Mouse (Mus musculus) intestine, embryonic 16.5 days (tissue): ENCODE data around the gene Ranbp3. TPM values are rescaled to one million over a fixed set of nuclear protein-coding genes. Genes with fewer than 3 reads are reported as not detected.

Experiments
- ATAC-seq: fragments of 200-750 bp; cut with Nextera tagmentation; 2 replicates; pipeline ENCODE4 v1.8.0; 2017; ENCODE audit warnings: moderate TSS enrichment, moderate library complexity
- H3K27ac ChIP-seq: fragments of 300-500 bp; sonication (generic); 2 replicates; pipeline ENCODE4 v1.5.1; 2014; ENCODE audit warnings: mild to moderate bottlenecking, low read length
- H3K27me3 ChIP-seq: fragments of 300-500 bp; sonication (generic); replicated peaks from 2 replicates; pipeline ENCODE4 v1.6.1; 2014; ENCODE audit warnings: low read length, control low read depth, mixed read lengths; ENCODE audit not compliant: control insufficient read depth, insufficient read depth
- H3K36me3 ChIP-seq: fragments of 300-500 bp; sonication (generic); 2 replicates; pipeline ENCODE4 v1.6.1; 2014; ENCODE audit warnings: low read length, control low read depth; ENCODE audit not compliant: control insufficient read depth, insufficient read depth
- H3K4me1 ChIP-seq: fragments of 300-500 bp; sonication (generic); 2 replicates; pipeline ENCODE4 v1.6.1; 2014; ENCODE audit warnings: low read length, control low read depth, mixed read lengths; ENCODE audit not compliant: control insufficient read depth, insufficient read depth
- H3K4me2 ChIP-seq: fragments of 300-500 bp; sonication (generic); 2 replicates; pipeline ENCODE4 v1.6.1; 2014; ENCODE audit warnings: low read depth, low read length, control low read depth
- H3K4me3 ChIP-seq: fragments of 300-500 bp; sonication (generic); 2 replicates; pipeline ENCODE4 v1.5.1; 2014; ENCODE audit warnings: mild to moderate bottlenecking, low read length
- H3K9ac ChIP-seq: fragments of 300-500 bp; sonication (generic); 2 replicates; pipeline ENCODE4 v1.6.1; 2014; ENCODE audit warnings: low read depth, low read length
- H3K9me3 ChIP-seq: fragments of 300-500 bp; sonication (generic); 2 replicates; pipeline ENCODE4 v1.6.1; 2016; ENCODE audit warnings: low read length, control low read depth; ENCODE audit not compliant: control insufficient read depth
- WGBS: fragments of 180-500 bp; shearing (Covaris S2); extraction: QIAGEN DNeasy Blood & Tissue Kit; methylation state at CpG from one replicate; pipeline ENCODE4 v1.1.7; 2014; 5-methylcytosine and 5-hydroxymethylcytosine counted together
- polyA plus RNA-seq: library from polyadenylated mRNA; unstranded; fragments of >200 nt; fragmentation: Nextera tagmentation; extraction: Ambion mirVana; gene quantifications from 2 replicates; pipeline ENCODE4 v1.2.1, GENCODE M21; 2015

Ranbp3 gene
- polyA plus RNA-seq, 1 experiment from 2014 or later: 72.8 TPM

DNA sequence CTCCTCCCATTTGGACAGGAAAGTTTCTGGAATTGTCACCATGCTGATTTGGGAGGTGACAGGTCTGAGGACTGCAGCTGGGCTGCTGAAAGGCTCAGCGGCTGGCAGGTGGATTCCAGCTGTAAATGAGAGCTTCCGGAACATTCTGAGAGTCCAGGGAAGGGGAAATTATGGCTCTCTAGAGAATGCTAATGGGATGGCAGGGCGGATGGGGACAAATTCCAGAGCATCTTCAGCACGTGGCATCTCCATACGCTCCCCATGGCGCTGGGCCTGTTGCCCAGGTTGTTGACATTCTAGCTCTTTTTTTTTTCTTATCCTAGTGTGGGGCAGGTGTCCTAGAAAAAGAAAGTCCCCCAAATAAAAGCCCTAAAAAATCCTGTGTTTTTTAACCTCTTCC lies 56.1 kb downstream of the Ranbp3 start:
- Histone ChIP-seq H3K27ac (no peak overlapping the region), H3K4me2 (no peak overlapping the region), H3K4me1 (peaks cover 19% of the 10 kb centered on the region), H3K4me3 (no peak overlapping the region), H3K27me3 (no peaks in the 10 kb centered on the region), H3K36me3 (no peaks in the 10 kb centered on the region; the same call in 1 of the 2 replicates), H3K9me3 (no peaks in the 10 kb centered on the region), H3K9ac (no peak overlapping the region)
- no peak for ATAC-seq
- 52% methylated on average over 6 of the region's 6 CpGs for WGBS

- Histone ChIP-seq H3K27ac (no peak overlapping the region), H3K4me2 (no peak overlapping the region), H3K27me3 (no peaks in the 10 kb centered on the region), H3K9me3 (no peaks in the 10 kb centered on the region), H3K36me3 (no peaks in the 10 kb centered on the region), H3K4me3 (no peak overlapping the region), H3K9ac (no peak overlapping the region), H3K4me1 (peaks cover 19% of the 10 kb centered on the region)
- ATAC-seq: no peak
- 75% methylated on average over 2 of the region's 2 CpGs for WGBS
Observed at GRCm38 (mm10) chr17:56729656-56730055, 56.6 kb downstream of the Ranbp3 start.

DNA sequence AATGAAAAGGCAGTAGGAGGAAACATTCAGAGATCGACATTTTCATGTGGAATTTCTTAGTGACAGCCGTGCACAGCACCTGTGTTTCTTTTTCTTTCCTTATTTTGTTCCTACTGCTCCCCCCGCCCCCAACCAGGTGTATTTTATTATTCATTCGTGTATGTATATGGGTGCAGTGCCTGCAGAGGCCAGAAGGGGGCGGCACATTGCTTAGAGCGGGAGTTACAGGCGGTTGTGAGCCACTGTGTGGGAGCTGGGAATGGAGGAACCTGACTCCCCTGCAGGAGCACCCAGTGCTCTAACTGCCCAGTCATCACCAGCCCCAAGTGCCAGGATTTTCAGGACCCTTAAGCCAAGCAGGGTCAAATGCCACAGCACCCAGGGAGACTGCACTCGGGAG lies 63.4 kb downstream of the Ranbp3 start:
- no peak overlapping the region for H3K4me2 ChIP-seq
- H3K27me3 ChIP-seq: no peaks in the 10 kb centered on the region
- H3K36me3 ChIP-seq: no peaks in the 10 kb centered on the region
- H3K27ac ChIP-seq: no peak overlapping the region
- ATAC-seq: no peak
- no peaks in the 10 kb centered on the region for H3K4me1 ChIP-seq
- no peak overlapping the region for H3K4me3 ChIP-seq
- 44% methylated on average over 8 of the region's 8 CpGs for WGBS
- H3K9ac ChIP-seq: no peak overlapping the region
- no peaks in the 10 kb centered on the region for H3K9me3 ChIP-seq

- Histone ChIP-seq H3K4me3 (no peak overlapping the region), H3K4me2 (no peak overlapping the region), H3K36me3 (no peaks in the 10 kb centered on the region), H3K27me3 (no peaks in the 10 kb centered on the region), H3K4me1 (no peaks in the 10 kb centered on the region), H3K9me3 (no peaks in the 10 kb centered on the region), H3K9ac (no peak overlapping the region), H3K27ac (no peak overlapping the region)
- ATAC-seq: no peak
- WGBS: 79% methylated on average over 10 of the region's 10 CpGs
Observed at GRCm38 (mm10) chr17:56738221-56738620, 65.1 kb downstream of the Ranbp3 start.

DNA sequence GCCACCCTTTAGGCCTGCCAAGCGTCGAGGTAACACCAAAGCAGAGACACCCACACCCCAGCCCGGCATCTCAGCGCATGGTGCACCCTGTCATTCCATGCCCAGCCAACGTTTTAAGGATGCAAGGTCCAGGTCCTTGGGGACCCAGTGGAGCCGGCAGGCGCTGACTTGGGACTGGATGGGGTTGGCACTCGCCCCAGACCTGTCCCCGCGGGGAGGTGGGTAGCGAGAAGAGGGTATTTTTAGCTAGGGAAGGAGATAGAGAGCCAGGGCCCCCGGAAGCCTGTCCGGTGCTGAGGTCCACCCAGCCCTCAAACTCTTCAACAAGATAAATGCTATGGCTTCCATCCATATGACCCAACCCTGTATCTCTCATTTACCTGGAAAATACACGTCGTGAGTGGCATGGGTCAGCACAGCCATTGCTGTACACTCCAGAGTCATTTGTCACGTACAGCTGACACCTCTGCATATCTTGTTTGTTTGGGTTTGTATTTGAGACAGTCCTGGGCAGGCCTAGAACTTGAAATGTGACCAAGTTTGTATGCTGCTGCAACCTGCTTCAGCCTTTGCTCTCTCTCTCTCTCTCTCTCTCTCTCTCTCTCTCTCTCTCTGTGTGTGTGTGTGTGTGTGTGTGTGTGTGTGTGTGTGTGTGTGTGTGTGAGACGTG lies 67.2 kb downstream of the Ranbp3 start:
- no peak overlapping the region for H3K27ac ChIP-seq
- no peaks in the 10 kb centered on the region for H3K36me3 ChIP-seq
- no peaks in the 10 kb centered on the region for H3K27me3 ChIP-seq
- H3K9ac ChIP-seq: no peak overlapping the region
- H3K4me2 ChIP-seq: no peak overlapping the region
- WGBS: 78% methylated on average over 17 of the region's 17 CpGs
- no peak overlapping the region for H3K4me3 ChIP-seq
- ATAC-seq: no peak
- H3K9me3 ChIP-seq: no peaks in the 10 kb centered on the region
- no peaks in the 10 kb centered on the region for H3K4me1 ChIP-seq

DNA sequence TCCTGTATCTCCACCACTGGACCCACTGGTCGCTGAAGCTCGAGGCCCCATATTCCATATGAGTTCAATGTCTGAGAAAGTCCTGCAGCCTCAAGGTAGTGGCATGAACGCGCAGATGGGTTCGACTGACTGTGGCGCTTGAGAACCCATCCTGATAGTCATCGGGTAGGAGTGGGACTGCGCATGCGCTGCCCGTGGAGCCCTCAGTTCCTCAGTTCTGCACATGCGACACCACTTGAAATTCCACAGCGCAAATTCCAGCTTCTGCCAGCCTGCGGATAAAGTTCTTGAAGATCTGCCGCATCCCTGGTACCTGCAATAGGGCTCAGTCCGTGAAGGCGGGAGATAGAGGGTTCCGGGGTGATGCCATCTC lies 67.7 kb downstream of the Ranbp3 start:
- Histone ChIP-seq H3K9me3 (no peaks in the 10 kb centered on the region), H3K4me2 (no peak overlapping the region), H3K27me3 (no peaks in the 10 kb centered on the region), H3K4me1 (no peaks in the 10 kb centered on the region), H3K36me3 (no peaks in the 10 kb centered on the region), H3K4me3 (no peak overlapping the region), H3K27ac (no peak overlapping the region), H3K9ac (no peak overlapping the region)
- no peak for ATAC-seq
- WGBS: 79% methylated on average over 17 of the region's 17 CpGs

DNA sequence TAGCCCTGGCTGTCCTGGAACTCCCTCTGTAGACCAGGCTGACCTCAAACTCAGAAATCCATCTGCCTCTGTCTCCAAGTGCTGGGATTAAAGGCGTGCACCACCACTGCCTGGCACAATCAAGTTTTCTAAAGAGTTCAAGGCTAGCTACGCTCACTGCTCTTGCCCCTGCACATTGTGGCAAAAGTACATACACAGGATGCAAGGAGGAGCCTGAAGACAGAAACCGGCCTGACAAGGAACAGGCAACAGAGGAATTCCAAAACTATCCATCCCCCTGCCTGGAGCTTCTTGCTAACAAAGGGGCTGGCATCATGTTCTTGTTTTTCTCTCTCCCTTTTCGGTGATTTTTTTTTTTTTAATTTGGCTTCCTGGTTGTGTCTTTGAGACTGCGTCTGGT lies 71.1 kb downstream of the Ranbp3 start:
- Histone ChIP-seq H3K27me3 (no peaks in the 10 kb centered on the region), H3K9ac (no peak overlapping the region), H3K4me2 (no peak overlapping the region), H3K27ac (0 out of 2 replicates have a peak overlapping the region, but pooled peaks have one; percentile 21), H3K36me3 (no peaks in the 10 kb centered on the region), H3K4me1 (no peaks in the 10 kb centered on the region), H3K9me3 (no peaks in the 10 kb centered on the region), H3K4me3 (no peak overlapping the region)
- WGBS: 37% methylated on average over 5 of the region's 5 CpGs
- no peak for ATAC-seq

DNA sequence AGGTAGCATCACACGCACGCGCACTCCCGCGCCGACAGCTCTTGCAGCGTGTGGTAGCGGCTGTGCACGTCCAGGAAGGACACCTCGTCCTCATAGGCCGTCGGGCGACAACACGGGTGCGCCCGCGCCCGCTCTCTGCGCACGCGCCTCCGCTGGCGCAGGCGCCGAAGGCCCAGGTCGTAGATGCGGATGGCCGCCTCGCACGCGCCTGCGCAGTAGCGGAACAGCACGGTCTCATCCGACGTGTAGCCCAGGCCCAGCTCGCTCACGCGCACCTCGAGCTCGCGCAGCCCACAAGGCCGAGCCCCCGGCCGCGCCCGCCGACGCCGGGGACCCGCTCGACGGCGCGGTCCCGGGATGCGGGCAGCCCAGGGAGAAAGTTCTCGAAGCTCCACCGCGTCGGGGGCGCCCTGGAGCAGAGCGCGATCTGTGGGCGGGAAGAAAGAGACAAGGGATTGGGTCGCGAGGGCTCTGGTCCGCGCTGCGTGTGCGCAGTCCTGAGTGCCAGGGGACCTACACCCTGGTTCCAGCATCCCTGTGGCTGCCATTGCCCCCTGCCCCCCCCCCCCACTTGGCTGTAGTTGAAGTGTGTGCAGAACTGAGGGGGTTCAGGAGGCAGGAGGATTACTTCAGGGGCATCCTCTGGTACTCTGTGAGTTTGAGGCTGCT lies 78.4 kb downstream of the Ranbp3 start:
- Histone ChIP-seq H3K4me3 (peak overlapping the region; percentile 35), H3K4me2 (peak overlapping the region; percentile 52; the same call in 1 of the 2 replicates), H3K9ac (peak overlapping the region; percentile 65), H3K9me3 (no peaks in the 10 kb centered on the region), H3K27ac (no peak overlapping the region), H3K27me3 (peaks cover 32% of the 10 kb centered on the region), H3K4me1 (peaks cover 19% of the 10 kb centered on the region), H3K36me3 (no peaks in the 10 kb centered on the region)
- 28% methylated on average over 71 of the region's 71 CpGs for WGBS
- ATAC-seq: peak; percentile 36

DNA sequence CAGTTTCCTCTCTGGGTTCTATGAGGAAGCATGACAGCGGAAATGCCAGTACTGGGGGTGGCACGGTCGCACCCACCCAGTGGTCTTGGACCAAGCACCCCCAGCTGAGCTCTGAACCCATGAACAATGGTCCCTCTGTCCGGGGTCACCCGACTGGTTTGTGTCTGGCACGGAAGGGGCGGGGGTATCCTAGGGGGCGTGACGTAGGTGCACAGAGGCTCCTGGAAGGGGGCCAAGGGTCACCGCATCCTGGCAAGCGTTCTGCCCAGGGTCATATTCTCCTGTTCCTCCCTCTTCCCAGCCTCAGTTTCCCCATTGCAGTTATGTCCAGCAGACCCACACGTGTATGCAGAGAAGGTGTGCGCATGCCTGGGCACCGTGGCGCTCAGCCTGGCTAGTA lies 80.4 kb downstream of the Ranbp3 start:
- WGBS: 30% methylated on average over 15 of the region's 15 CpGs
- H3K36me3 ChIP-seq: no peaks in the 10 kb centered on the region
- H3K27me3 ChIP-seq: peaks cover 32% of the 10 kb centered on the region

More for the DNA sequence above, 80.4 kb downstream of the Ranbp3 start:
- no peak overlapping the region for H3K4me3 ChIP-seq
- no peak overlapping the region for H3K27ac ChIP-seq
- H3K4me2 ChIP-seq: no peak overlapping the region
- peaks cover 32% of the 10 kb centered on the region for H3K4me1 ChIP-seq
- H3K9me3 ChIP-seq: no peaks in the 10 kb centered on the region
- ATAC-seq: no peak
- H3K9ac ChIP-seq: no peak overlapping the region
